Mouse (Mus musculus) urinary bladder, adult 18-20 months (tissue): Measurements from ENCODE around the gene Ddx31.

Source experiments
- DNase-seq, 2 experiments: peaks; one replicate each; pipeline ENCODE4 v3.0.0; 2022; ENCODE audit warnings: low spot score in 2 of 2, mixed read lengths in 2 of 2

Gene Ddx31

DNA sequence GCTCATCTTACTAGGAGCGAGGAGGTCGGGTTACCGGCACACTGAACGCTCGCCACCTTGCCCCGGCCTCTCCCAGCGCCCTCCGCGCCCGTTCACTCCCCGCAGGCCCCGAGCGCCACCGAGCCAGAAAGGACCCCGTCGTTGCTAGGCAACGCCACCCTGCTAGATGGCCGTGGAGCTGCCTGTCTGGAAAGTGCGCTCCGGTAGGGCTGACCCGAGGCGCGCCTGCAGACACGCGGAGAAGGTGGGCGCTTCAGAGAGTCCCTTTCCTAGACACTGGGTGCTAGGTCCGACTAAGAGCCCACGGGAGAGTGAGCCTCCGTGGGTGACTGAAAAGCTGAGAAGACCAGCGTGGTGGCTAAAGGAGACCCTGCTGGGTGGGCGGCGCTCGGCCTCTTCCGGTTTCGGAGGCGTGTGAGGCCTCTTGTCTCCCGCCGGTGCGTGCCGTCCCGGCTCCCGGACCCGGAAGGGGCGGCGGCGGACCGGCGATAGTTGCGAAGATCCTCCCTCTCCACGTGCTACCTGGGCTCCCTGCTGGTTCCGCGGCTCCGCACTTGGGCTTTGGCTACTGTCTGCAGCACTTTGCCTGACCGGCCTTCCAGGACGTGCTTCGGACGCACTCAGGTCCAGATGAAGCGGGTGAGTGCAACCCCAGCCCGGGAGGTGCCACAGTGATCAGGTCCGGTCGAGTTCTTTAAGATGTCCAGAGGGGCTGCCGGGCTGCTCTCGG lies at the start of gene Ddx31, which contains the start of gene Gtf3c4:
Gene Ddx31 (plus strand): TSS at position 185 of the 730 bp plus-strand sequence.
Gene Gtf3c4 (minus strand): TSS at position 139 of the 730 bp plus-strand sequence.
- DNase-seq, result peak; percentile 89 to 96

DNA sequence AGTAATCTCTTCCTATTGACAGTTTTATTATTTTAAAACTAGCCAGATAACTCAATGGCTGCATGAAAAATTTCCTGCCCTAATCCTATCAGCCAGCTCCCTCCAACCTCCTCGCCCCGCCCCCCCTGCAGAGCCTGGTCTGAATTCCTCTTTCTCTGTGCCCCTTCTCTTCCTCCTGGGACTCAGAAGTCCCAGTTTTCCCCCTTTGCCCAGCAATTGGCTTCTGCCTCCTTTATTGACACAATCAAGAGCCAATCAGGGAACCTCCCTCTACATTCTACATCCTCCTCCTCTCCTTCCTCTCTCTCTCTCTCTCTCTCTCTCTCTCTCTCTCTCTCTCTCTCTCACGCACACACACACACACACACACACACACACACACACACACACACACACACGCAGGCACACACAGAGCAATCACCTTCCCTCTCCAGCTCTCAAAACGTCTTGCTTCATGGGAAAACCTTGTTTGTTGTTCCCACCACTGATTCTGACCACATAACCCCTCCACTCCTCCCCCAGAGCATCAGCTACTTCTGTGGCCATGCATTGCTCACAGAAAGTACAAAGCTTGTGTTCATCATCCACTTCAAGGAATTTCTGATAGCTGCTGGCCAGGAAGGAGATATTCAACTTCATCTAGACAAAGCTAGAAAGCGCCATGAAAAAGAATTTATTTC lies 47.1 kb upstream of the Ddx31 start:
- DNase-seq, result peak in 1 of 2 experiments; percentile 5

DNA sequence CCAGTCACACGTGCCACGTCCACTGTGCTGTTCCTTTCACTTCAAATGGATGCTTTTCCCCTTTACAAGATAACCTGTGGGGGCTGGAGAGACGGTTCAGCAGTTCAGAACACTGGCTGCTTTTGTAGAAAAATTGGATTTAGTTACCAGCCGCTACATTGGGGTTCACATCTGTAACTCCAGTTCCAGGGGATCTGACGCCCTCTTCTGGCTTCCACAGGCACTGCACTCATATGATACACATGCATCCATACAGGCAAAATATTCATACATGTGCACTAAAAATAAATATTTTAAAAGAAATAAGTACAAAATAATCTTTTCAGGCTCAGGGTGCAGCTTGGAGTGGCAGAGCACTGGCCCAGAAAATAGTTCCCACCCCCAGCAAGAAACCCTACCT lies 45.6 kb upstream of the Ddx31 start:
- DNase-seq, result no peak

DNA sequence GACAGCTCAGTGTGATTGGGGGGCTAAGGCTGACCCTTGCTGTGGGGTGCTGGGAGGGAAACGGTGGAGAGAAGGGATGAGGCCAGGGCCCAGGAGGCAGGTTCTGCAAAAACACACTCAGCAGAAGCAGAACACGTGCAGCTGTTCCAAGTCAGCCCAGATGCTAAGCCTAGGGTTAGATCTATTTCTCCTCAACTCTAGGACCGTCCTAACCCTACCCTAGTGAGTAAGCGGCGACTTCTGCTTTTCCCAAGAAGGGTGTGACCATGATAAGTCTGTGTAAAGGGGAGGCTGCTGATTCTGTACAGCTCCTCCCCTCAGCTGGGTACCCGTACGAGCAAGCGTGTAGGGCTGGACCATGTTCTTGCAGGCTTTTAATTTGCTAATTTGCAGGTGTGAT lies 43.9 kb upstream of the Ddx31 start:
- no peak for DNase-seq

DNA sequence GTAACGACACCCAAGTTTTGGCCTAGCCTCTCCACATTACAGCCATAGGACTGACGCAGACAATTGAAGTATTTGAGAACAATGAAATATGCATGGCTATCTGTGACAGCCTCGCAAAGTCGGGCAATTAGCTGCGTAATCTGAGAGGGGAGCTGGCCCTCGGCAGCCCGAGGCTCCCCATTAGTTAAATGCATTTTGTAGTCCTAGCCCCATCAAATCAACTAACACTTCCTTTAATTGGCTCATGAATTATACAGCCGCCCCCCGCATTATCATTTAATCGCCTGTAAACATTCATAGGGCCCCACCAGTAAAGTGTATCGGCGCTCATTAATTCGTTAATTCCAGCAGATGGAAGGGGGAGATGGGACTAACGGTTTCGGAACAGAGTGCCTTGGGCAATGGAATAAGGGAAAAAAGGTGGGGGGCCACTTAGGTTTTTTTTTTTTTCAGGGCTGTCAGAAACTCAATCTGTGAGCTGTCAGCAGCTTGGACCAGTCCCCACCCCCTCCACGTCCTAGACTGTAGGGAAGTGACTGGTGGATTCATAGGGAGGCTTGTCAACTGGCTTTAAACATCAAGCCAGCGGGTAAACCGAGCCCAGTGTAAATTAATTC lies 42.6 kb upstream of the Ddx31 start:
- no peak for DNase-seq

DNA sequence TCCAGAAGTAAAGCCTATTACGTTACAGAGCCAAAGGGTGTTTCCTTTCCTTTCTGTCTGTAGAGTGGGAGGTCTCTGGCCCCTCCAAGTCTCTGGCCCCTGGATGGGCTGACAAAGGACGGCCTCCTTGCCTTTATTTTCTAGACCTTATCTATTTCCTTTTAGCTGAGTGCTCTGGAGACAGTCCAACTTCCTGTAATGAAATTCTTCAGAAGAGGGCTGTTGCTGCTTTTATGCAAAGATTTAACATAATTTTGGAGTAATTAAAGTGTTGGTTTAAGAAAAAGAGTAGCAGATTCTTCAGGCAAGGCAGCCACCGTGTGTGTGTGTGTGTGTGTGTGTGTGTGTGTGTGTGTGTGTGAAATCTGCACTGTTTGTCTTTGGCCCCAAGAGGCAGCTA lies 41.8 kb upstream of the Ddx31 start:
- no peak for DNase-seq

DNA sequence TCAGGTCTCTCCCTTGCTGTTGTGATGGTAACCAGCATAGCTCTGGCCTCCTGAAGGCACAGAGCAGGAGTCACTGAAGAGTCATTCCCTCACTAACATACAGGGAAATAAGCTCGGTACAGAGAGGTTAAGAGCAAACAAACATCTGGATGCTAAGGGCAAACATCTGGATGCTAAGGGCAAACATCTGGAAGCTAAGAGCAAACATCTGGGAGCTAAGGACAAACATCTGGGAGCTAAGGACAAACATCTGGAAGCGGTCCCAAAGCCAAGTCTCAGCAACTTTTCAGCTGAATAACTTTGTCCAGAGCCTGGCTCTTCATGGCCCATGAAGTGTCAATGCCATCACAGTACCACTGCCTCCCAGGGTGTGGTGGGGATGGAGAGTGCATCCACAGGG lies 40.6 kb upstream of the Ddx31 start:
- DNase-seq, result no peak

DNA sequence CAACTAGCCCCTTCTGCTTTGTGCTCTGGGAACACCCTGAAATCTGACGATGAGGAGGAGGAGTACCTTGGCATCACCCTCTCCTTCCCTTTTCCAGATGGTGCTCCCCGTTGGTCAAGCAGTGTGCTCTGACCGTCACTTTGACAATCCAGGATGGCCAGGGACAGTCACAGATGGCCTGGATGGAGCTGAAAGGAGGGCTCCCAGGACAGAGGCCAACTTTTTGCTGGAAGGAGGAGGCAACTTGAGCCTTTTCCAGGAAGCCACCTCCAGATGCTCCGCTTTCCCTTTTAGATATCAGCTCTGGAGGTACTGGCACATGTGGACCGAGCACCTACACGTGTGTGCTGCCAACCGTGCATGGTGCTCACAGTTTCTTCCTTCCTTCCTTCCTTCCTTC lies 36.8 kb upstream of the Ddx31 start:
- DNase-seq, result no peak

DNA sequence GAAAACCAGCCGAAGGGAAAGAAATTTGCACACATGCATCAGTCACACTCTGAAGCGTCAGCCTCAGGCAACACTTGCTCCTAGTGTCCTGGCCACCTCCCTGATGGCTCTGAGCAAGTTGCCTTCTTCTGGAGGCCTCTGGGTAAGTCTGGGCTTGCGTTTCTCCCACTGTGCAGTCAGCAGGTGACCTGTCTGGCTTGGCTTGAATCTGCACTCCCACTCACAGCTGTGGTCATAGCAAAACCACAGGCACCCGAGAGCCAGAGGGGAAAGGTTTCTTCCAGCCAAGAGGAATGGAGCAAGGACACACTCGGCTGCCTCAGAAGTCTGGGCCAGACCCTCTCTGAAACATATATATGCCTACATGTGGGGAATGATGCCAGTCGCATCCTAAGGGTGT lies 31.4 kb upstream of the Ddx31 start:
- no peak for DNase-seq

DNA sequence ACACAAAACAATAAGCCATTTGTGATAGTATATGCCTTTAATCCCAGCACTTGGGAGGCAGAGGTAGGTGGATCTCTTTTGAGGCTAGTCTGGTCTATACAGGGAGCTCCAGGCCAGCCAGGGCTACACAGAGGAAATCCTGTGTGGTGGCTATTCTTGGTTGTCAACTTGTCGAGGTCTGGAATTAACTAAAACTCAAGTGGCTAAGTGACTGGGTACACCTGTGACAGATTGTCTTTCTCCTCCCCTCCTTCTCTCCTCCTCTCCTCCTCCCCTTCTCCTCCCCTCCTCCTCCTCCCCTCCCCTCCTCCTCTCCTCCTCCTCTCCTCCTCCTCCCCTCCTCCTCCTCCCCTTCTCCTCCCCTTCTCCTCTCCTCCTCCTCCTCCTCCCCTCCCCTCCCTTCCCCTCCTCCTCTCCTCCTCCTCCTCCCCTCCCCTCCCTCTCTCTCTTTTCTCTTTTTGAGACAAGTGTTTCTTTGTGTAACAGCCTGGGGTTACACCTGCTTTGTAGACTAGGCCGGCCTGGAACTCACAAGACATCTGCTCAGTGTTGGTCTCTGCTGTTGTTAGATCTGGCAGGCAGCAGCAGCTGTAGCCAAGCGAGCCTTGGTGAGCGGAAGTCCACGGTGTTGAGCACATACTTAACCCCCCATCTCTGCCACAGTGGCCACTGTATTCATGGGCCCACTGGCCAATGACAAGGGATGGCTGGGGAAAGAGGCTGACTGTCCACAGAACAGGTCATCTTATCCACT lies 29.8 kb upstream of the Ddx31 start:
- DNase-seq, result no peak

DNA sequence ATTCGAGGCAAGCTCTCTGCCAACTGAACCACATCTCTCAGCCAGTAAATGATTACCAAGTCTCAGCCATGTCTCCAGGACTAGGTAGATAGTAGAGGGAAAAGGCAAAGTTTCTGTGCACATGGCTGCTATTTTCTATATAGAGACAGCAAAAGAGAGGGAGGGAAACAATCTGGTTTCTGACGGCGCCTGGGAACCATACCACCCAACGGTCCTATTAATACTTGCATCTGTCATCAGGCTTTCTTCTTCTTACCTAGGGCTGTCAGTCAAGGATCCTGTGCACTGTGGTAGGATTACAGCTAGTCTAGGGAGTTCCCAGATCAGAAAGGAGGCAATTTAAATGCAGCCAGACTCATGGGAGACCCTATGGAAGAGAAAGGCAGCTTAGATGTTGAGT lies 21.3 kb upstream of the Ddx31 start:
- DNase-seq, result no peak

DNA sequence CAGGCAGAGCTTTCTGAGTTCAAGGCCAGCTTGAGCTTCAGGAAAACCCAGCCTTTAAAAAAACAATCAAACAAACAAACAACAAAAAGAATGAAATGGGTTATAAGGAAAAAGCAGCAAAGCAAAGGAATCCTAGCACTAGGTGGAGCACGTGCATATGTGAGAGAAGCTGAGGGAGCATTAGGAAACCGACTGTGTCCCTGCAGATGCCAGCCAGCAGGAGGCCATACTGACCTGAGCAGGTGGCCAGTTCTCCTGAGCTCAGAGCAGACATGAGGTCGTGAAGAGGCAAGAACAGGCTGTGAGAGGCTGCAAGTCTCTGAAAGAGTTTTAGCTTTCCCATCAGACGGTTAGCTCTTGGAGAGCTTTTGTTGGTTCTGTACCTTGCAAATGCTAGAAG lies 10.9 kb upstream of the Ddx31 start:
- DNase-seq, result no peak

DNA sequence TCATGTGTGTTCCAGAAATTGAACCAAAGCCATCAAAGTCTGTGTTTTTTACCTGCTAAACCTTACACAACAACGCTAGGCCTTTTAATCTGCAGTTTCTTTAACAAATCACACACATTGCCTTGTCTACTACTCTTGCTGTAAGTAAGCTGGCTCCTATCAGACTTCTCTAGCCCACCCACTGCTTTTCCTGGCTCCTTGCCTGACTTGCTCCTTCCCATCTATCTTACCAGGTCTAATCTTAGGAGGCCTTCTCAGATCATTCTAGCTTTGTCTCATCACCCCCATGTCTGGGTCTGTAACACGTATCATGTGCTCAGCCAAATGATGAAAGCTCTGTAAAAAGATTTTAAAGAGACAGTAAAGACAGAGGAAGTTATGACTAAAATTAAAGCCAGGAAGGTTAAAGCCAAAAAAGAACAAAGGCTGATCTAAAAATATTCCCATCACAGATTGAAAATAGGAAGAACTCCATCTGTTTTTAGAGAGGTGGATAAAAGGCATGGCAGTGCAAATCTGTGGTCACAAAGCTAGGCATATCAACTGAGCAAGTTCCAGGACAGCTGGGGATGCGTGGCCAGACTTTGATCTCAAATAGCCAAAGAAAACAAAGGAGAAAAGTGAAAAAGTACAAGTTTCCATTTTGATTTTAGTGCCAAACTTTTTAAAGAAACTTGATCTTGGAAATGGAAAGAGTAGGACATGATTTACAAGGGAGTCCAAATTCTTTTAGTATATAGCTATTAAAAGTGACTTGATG lies 3.8 kb upstream of the Ddx31 start:
- DNase-seq, result no peak

DNA sequence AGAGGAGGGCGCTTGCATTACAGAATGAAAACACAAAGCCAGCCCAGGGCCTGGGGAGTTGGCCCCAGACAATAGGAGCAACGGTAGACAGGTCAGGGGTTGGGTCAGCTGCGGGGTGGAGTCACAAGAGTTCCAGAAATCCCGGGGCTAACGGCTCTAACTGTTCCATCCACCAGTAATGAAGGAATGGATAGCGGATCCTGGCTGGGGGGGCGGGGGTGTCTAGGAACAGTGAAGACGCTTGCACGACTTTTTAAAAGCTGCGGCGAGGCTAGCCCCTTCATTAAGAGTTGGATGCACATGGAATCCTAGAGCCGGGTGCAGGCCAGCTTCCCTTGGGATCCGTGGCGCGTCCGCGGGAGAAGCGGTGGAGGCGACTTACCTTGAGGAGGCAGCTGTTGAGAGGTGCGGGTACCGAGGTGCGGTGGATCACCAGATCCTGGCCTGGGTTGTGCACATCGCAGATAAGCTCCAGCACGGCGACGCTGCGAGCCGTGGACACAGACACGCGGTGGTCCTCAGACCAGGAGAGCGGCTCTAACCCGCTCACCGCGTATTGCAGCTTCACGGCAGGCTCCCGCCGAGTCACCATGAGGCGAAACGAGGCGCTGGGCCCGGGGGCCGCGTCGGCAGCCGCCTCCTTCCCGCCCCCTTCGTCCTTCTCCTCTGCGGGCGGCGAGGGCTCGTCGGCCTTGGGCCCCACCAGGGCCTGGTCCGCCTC lies 545 bp upstream of the Ddx31 start:
- DNase-seq, result peak in 1 of 2 experiments; percentile 1

DNA sequence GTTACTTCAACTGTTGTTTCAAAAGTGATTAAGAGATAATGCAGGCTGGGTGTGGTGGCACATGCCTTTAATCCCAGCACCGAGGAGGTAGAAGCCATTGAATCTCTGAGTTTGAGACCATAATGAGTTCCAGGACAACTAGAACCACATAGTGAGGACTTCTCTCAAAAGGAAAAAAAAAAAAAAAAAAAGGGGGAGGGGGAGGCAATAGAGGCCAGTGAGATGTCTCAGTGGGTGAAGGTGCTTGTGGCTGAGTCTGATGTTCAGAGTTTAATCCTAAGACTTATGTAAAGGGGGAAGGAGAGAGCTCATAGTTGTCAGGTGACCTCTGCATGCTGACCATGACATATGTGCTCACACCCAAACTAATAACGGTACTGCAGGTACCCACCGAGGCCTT lies 1.8 kb downstream of the Ddx31 start:
- no peak for DNase-seq

DNA sequence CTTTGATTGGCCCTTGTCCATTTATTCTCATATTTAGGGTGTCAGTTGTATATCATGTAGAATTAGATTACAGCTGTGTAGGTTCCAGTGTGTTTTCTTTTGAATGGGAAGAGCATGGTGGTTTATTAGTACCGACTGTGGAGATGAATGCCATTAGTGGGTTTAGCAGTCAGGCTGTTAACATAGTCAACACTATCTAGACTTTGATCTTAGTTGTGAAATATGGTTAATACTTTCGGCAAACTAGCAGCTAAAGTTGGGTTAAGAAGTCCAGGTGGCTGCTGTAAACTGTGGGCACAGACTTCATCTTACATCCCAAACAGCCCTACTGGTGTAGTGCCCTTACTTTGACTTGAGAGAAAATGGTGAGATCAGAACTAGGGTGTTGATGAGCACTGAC lies 8.7 kb downstream of the Ddx31 start:
- DNase-seq, result no peak

DNA sequence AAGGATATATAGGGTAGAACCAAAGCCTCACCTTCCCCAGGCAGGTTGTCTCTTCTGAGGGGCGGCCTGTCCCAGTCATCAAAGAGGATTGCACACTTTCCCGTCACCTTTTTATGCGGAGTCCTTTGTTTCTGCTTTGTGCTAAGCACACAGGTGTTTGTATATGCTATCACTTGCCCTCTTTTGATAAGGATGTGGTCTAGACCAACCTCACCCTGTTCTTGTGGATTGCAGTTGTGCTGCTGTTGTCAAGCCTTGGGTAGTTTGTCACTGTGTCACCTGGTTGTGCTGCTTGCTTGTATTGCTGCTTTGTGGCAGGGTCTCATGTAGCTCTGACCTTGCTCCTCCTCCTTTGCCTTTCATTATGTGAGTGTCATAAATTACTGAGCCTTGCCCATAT lies 12.4 kb downstream of the Ddx31 start:
- no peak for DNase-seq

DNA sequence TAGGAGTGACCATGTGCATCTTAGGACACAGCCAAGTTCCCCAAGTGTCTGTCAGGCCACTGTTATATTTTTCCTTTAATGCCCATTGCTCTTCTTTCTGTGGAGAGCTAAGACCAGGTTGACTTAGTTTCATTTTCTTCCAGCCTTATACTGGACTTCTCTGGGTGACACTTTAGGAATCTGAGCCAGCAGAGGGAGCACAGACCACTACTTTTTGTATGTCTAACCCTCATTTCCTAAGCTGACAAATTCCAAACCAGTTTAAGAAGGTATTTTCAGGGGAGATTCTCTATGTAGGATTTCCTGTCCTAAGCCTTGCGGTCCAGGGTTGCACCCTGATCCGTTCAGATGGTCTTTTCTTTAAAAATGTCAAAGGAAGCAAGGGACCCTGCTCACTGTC lies 15.6 kb downstream of the Ddx31 start:
- no peak for DNase-seq

DNA sequence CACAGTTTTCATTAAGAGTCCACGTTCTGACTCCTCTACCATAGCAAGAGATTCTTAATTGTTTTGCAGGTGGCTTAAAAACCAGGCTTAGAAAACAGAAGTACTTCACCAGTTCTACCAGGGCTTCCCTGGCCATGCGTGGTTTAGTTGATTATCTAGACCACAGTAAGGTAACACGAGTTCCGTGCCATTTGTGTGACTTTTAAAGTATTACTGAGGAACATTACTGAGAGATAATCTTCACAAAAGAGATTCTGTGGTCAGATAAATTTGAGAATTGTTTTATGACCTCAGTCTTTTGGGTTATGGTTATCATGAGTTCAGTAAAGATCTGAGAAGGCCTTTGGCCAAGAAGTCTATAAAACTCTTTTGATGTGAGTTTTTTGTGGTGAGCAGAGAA lies 19.1 kb downstream of the Ddx31 start:
- DNase-seq, result no peak

DNA sequence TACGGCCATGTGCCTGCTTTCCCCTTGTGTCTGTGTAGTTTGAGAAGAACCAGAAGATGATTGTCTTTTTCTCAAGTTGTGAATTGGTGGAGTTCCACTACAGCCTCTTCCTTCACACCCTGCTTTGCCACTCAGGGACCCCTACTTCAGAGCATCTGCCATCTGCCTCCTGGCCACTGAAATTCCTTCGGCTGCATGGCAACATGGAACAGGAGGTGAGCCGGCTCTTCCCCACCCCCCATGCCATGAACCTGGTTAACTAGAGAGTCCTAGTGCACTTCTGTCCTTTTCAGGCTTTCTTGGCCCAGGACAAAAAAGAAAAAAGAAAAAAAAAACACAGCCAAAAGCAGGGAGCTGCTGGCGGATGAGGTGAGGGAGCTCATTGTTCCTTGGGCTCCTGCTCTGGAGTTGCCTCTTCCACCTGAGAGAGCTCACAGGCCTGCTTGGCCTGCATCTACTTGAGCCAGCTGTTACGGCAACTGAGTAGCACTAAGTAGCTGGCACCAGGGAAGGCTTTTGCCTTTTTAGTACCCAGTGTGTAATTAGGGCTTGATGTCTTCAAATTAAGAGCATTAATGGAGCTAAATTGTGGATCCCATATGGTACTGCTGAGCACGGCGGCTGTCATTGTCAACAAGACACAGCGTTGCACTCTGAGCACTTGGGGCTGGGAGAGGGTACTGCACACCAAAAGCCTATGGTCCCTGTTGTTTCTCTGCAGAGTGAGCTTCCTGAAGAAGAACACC lies 20.6 kb downstream of the Ddx31 start:
- DNase-seq, result no peak
